Mouse (Mus musculus): ENCODE measurements around the gene Sgcb.

Gene Sgcb

GRCm38 (mm10) chr5:73647261-73647900 is at the start of gene Sgcb:
Gene Sgcb (minus strand): TSS chr5:73647790.
- DNase-seq (ENCODE audit: low spot score): peak; percentile 76

- no peak for DNase-seq (ENCODE audit: low spot score)
These were observed 46.8 kb upstream of the Sgcb start for GRCm38 (mm10) chr5:73694254-73695015.

- DNase-seq (ENCODE audit: low spot score): no peak
These were observed 46.2 kb upstream of the Sgcb start for GRCm38 (mm10) chr5:73693778-73694177.

- DNase-seq (ENCODE audit: low spot score): no peak
These were observed 44.3 kb upstream of the Sgcb start for GRCm38 (mm10) chr5:73691723-73692520.

GRCm38 (mm10) chr5:73690146-73690545 is 42.6 kb upstream of the Sgcb start:
- no peak for DNase-seq (ENCODE audit: low spot score)

GRCm38 (mm10) chr5:73688576-73688975 is 41.0 kb upstream of the Sgcb start:
- DNase-seq (ENCODE audit: low spot score): no peak

- DNase-seq (ENCODE audit: low spot score): no peak
These were observed 38.6 kb upstream of the Sgcb start for GRCm38 (mm10) chr5:73686149-73686548.

GRCm38 (mm10) chr5:73683706-73684409 is 36.3 kb upstream of the Sgcb start:
- no peak for DNase-seq (ENCODE audit: low spot score)

GRCm38 (mm10) chr5:73683221-73683620 is 35.6 kb upstream of the Sgcb start:
- no peak for DNase-seq (ENCODE audit: low spot score)

GRCm38 (mm10) chr5:73676626-73677025 is 29.0 kb upstream of the Sgcb start:
- no peak for DNase-seq (ENCODE audit: low spot score)

GRCm38 (mm10) chr5:73675604-73676003 is 28.0 kb upstream of the Sgcb start:
- DNase-seq (ENCODE audit: low spot score): no peak

- DNase-seq (ENCODE audit: low spot score): no peak
These were observed 21.8 kb upstream of the Sgcb start for GRCm38 (mm10) chr5:73669386-73669785.

GRCm38 (mm10) chr5:73667877-73668276 is 20.3 kb upstream of the Sgcb start:
- DNase-seq (ENCODE audit: low spot score): no peak

GRCm38 (mm10) chr5:73666695-73667094 is 19.1 kb upstream of the Sgcb start:
- DNase-seq (ENCODE audit: low spot score): no peak

- no peak for DNase-seq (ENCODE audit: low spot score)
These were observed 4.2 kb upstream of the Sgcb start for GRCm38 (mm10) chr5:73651855-73652201.

- no peak for DNase-seq (ENCODE audit: low spot score)
These were observed 3.7 kb upstream of the Sgcb start, which contains the start of gene Spata18 for GRCm38 (mm10) chr5:73651061-73651854. Gene Spata18 (plus strand): TSS chr5:73651379.

- DNase-seq (ENCODE audit: low spot score): no peak
These were observed 2.9 kb upstream of the Sgcb start for GRCm38 (mm10) chr5:73650365-73650964.

GRCm38 (mm10) chr5:73642091-73642490 is 5.5 kb downstream of the Sgcb start:
- no peak for DNase-seq (ENCODE audit: low spot score)

GRCm38 (mm10) chr5:73641058-73641457 is 6.5 kb downstream of the Sgcb start:
- DNase-seq (ENCODE audit: low spot score): no peak

GRCm38 (mm10) chr5:73637337-73638107 is 10.1 kb downstream of the Sgcb start:
- no peak for DNase-seq (ENCODE audit: low spot score)

All from urinary bladder, postnatal 14 days (tissue).